Mouse (Mus musculus) stomach, embryonic 16.5 days (tissue): ENCODE results near the gene Ccdc163. TPM values are rescaled to one million over a fixed set of nuclear protein-coding genes. Genes with fewer than 3 reads are reported as not detected.

ENCODE experiments used
- ATAC-seq: fragments of 200-750 bp; cut with Nextera tagmentation; 2 replicates; pipeline ENCODE4 v1.8.0; 2017; ENCODE audit warnings: moderate number of reproducible peaks, moderate TSS enrichment; ENCODE audit not compliant: insufficient read depth, low FRiP score
- H3K27ac ChIP-seq: fragments of 300-500 bp; sonication (generic); 2 replicates; pipeline ENCODE4 v1.5.1; 2014; ENCODE audit warnings: low read length
- H3K27me3 ChIP-seq: fragments of 300-500 bp; sonication (generic); 2 replicates; pipeline ENCODE4 v1.6.1; 2014; ENCODE audit warnings: low read length, control low read depth, mixed read lengths; ENCODE audit not compliant: control insufficient read depth, insufficient read depth
- H3K36me3 ChIP-seq: fragments of 300-500 bp; sonication (generic); 2 replicates; pipeline ENCODE4 v1.6.1; 2014; ENCODE audit warnings: low read length; ENCODE audit not compliant: control insufficient read depth, insufficient read depth
- H3K4me1 ChIP-seq: fragments of 300-500 bp; sonication (generic); 2 replicates; pipeline ENCODE4 v1.6.1; 2014; ENCODE audit warnings: low read length, control low read depth, mixed read lengths; ENCODE audit not compliant: control insufficient read depth, insufficient read depth
- H3K4me2 ChIP-seq: fragments of 300-500 bp; sonication (generic); 2 replicates; pipeline ENCODE4 v1.6.1; 2014; ENCODE audit warnings: low read depth, low read length, mixed read lengths
- H3K4me3 ChIP-seq: fragments of 300-500 bp; sonication (generic); replicated peaks from 2 replicates; pipeline ENCODE4 v1.5.1; 2014; ENCODE audit warnings: mild to moderate bottlenecking, low read length
- H3K9ac ChIP-seq: fragments of 300-500 bp; sonication (generic); 2 replicates; pipeline ENCODE4 v1.6.1; 2014; ENCODE audit warnings: low read length
- H3K9me3 ChIP-seq: fragments of 300-500 bp; sonication (generic); replicated peaks from 2 replicates; pipeline ENCODE4 v1.6.1; 2016; ENCODE audit warnings: low read length, control low read depth; ENCODE audit not compliant: control insufficient read depth
- WGBS: fragments of 180-500 bp; shearing (Covaris S2); extraction: QIAGEN DNeasy Blood & Tissue Kit; methylation state at CpG from one replicate; pipeline ENCODE4 v1.1.7; 2014; 5-methylcytosine and 5-hydroxymethylcytosine counted together
- polyA plus RNA-seq: library from polyadenylated mRNA; unstranded; fragments of >200 nt; fragmentation: Nextera tagmentation; extraction: Ambion mirVana; gene quantifications from 2 replicates; pipeline ENCODE4 v1.2.1, GENCODE M21; 2015

Gene Ccdc163
- polyA plus RNA-seq, 1 experiment from 2014 or later: 27.6 TPM

DNA sequence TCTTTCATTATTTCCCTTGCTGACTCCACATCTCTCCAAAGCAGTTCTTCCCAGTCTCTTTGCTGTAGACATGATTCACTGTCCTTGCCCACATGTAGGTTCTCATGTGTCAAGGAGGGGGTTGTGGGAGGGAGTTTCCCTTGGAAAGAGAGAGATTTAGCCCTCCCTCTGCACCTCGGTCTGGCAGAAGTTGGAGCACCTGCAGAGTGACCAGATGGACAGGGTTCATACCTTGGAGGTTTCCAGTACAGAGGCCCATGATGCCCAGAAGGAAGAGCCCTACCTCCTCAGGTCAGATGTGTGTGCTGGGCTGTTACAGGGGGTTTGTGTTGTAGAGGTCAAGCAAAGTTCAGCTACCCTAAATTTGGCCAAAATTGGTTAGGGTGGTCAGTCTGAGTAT lies 4.2 kb downstream of the Ccdc163 start:
- Histone ChIP-seq H3K4me2 (no peak overlapping the region), H3K9ac (no peak overlapping the region), H3K4me3 (no peak overlapping the region), H3K27ac (no peak overlapping the region), H3K4me1 (0 out of 2 replicates have a peak, but pooled peaks cover 2% of the 10 kb centered on the region), H3K27me3 (no peaks in the 10 kb centered on the region), H3K36me3 (no peaks in the 10 kb centered on the region), H3K9me3 (no peaks in the 10 kb centered on the region)
- WGBS: 70% methylated on average over 1 of the region's 1 CpGs
- ATAC-seq: no peak

DNA sequence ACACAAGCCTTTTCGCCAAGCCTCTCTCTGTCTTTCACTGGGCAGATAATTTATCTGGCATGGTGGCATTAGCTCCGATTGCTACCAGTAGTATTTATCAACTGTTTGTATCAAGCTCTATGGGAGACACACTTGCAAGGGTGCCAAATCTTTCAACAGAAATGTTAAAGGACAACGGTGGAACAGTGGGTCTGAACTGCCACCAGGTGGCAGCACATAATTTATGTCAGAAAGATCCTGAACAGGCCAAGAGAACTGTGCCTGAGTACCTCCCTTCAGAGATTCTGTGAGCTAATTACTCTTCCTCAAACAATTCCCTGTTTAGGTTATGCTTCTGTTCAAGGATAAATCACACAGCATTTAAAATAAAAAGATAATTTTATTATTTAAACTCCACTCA lies 11.1 kb downstream of the Ccdc163 start:
- Histone ChIP-seq H3K4me3 (no peak overlapping the region), H3K4me2 (no peak overlapping the region), H3K4me1 (peaks cover 8% of the 10 kb centered on the region), H3K27ac (no peak overlapping the region), H3K36me3 (no peaks in the 10 kb centered on the region), H3K27me3 (no peaks in the 10 kb centered on the region), H3K9me3 (no peaks in the 10 kb centered on the region), H3K9ac (no peak overlapping the region)
- no peak for ATAC-seq
- 10% methylated on average over 3 of the region's 3 CpGs for WGBS

DNA sequence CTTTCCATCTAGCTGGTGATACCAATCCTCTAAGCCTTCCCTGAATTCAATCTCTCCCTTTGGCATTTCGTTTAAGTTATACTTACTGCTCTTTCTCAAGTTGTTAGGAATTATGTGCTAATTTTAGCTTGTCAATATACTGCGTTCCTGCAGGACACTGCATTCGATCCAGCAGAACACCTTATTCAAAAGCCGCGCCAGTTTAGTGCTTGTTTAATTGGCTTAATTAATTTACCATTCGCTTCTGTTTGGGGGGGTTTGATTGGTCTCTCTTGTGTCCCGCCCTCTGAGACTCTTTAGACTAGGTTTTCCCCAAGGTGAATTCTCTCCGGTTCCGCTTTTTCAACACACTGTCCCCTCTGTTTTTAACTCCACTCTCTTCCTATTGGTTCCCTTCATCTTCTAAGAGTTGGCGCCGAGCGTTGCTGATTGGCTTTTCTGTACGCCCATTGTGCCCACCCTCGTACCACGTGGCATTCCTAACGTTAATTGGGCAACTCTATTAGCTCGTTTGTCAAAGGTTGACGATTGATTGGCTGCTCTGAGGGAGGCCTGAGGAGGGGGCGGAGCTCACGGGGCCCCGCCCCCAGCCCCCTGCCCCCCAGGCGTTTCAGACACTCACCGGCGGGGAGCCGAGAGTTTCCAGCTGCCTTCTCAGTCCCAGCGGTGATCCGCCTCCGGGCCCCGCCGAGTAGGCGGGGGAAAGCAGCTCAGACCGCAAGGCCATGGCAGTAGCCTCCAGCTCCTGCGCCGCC lies 12.2 kb downstream of the Ccdc163 start, which contains the start of gene Tesk2:
Gene Tesk2 (plus strand): TSS at position 606 of the 755 bp plus-strand sequence.
- ATAC-seq: peak; percentile 97
- under 1% methylated on average over 33 of the region's 34 CpGs for WGBS
- peak within 1 kb of the TSS; percentile 99 for H3K4me3 ChIP-seq
- H3K9me3 ChIP-seq: no peaks in the 10 kb centered on the region
- H3K27ac ChIP-seq: peak within 1 kb of the TSS; percentile 85
- peak within 1 kb of the TSS; percentile 94 for H3K9ac ChIP-seq
- peak within 1 kb of the TSS; percentile 73 for H3K4me2 ChIP-seq
- H3K4me1 ChIP-seq: peaks cover 13% of the 10 kb centered on the region
- H3K36me3 ChIP-seq: no peaks in the 10 kb centered on the region
- no peaks in the 10 kb centered on the region for H3K27me3 ChIP-seq

DNA sequence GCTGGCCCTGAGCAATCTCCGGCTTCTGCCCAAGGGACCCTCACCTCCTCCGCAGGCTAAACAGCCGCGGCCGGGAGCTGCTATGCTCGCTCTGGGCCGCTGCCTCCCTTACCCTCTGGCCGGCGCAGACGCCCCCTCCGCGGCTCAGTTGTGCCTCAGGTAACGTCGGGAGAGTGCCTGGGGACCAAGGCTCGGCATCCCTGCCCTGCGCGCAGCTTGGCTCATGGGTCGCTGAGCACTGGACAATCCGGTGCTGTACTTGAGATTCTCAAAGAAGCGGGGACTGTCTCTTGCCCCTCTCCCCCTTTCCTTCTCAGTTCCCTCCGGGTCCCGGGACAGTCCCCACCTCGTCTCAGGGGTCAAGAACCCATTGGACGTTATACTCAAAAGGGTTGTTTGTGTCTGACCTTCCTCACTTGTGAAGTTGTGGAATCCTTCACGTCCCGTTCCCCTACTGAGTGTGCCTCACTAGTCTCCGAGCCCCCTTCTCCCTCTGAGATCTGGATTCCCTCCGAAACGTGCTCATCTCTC lies 12.9 kb downstream of the Ccdc163 start:
- H3K4me3 ChIP-seq: peak overlapping the region; percentile 99
- no peak for ATAC-seq
- H3K4me1 ChIP-seq: peaks cover 16% of the 10 kb centered on the region
- no peaks in the 10 kb centered on the region for H3K27me3 ChIP-seq
- peak overlapping the region; percentile 73 for H3K4me2 ChIP-seq
- peak overlapping the region; percentile 85 for H3K27ac ChIP-seq
- no peaks in the 10 kb centered on the region for H3K9me3 ChIP-seq
- WGBS: under 1% methylated on average over 29 of the region's 29 CpGs
- peak overlapping the region; percentile 94 for H3K9ac ChIP-seq
- H3K36me3 ChIP-seq: no peaks in the 10 kb centered on the region

DNA sequence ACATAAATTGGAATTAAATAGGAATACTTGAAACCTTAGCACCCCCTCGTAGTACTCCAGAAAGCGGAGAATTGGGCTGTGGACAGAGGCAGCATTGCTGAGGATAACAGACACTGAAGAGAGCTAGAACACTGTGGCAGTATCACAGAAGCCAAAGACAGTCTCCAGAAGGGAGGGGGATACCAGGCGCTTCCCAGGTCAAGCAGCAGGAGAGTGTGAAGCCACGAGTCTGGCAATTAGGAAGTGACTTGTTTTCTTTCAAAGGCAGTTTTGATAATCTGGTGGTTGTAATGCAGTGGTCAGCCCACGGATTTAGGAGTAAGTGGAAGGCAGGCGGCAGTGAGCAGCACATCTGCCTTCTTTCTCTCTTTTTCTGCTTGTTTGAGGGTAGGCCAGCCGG lies 13.9 kb downstream of the Ccdc163 start:
- Histone ChIP-seq H3K27ac (no peak overlapping the region), H3K4me1 (peaks cover 16% of the 10 kb centered on the region), H3K9ac (0 out of 2 replicates have a peak overlapping the region, but pooled peaks have one; percentile 2), H3K4me3 (peak overlapping the region; percentile 99), H3K9me3 (no peaks in the 10 kb centered on the region), H3K36me3 (no peaks in the 10 kb centered on the region), H3K4me2 (peak overlapping the region; percentile 73), H3K27me3 (no peaks in the 10 kb centered on the region)
- 51% methylated on average over 7 of the region's 7 CpGs for WGBS
- no peak for ATAC-seq

DNA sequence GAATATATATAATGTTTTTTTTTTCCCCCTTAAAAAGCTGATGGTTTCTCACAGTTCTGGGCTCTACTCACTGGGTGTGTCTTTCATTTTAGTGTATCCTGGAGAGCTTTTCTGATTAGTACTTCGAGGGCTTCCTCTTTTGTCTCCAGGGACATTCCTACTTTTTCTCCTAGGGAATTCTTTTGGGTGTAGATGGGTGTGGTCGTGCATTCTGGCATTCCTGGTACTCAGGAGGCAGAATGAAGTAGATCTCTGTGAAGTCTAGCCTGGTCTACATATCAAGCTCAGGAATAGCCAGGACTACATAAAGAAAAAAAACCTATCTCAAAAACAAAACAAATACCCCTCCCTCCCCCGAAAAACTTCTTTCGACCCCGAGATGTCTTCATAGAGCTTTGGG lies 17.1 kb downstream of the Ccdc163 start:
- WGBS: 73% methylated on average over 5 of the region's 5 CpGs
- H3K9ac ChIP-seq: no peak overlapping the region
- no peak for ATAC-seq
- H3K27me3 ChIP-seq: no peaks in the 10 kb centered on the region
- no peak overlapping the region for H3K27ac ChIP-seq
- no peaks in the 10 kb centered on the region for H3K9me3 ChIP-seq
- peaks cover 11% of the 10 kb centered on the region; the same call in 1 of the 2 replicates for H3K4me1 ChIP-seq
- no peaks in the 10 kb centered on the region for H3K36me3 ChIP-seq
- no peak overlapping the region for H3K4me3 ChIP-seq
- no peak overlapping the region for H3K4me2 ChIP-seq

DNA sequence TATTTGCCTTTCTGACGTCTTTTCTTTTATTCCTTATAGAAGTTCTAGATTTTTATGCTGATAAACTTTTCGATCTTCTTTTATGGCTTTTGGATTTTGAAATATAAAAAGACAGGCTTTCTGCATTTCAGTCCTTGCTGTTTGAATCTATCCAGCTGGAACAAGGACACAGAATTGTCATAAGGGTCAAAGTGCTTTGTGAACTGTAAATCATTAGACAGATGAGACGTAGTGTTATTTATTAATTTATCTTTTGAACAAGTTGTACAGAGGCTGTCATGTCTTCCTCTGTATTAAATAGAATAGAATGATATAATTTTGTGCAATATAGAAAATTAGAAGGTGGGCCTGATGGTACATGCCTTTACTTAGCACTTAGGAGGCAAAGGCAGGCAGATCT lies 19.1 kb downstream of the Ccdc163 start:
- H3K36me3 ChIP-seq: no peaks in the 10 kb centered on the region
- WGBS: 59% methylated on average over 3 of the region's 3 CpGs
- no peak overlapping the region for H3K4me2 ChIP-seq
- no peak overlapping the region for H3K4me3 ChIP-seq
- no peaks in the 10 kb centered on the region for H3K27me3 ChIP-seq
- H3K9ac ChIP-seq: no peak overlapping the region
- ATAC-seq: no peak
- H3K9me3 ChIP-seq: no peaks in the 10 kb centered on the region
- H3K27ac ChIP-seq: no peak overlapping the region
- H3K4me1 ChIP-seq: peaks cover 7% of the 10 kb centered on the region; the same call in 1 of the 2 replicates

DNA sequence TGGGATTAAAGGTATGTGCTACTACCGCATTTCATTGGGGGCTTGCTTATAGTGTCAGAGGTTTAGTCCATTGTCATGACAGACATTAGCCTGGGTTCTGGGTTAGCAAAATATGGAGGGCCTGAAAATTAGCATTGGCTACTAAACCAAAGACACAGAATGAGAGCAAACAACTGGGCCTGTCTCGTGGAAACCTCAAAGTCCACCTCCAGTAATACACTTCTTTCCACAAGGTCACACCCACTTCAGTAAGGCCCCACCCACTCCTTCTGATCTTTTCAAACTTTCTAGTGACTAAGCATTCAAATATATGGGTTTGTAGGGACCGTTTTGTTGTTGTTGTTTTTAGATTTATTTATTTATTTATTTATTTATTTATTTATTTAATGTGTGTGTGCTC lies 21.2 kb downstream of the Ccdc163 start:
- Histone ChIP-seq H3K27me3 (no peaks in the 10 kb centered on the region), H3K9me3 (no peaks in the 10 kb centered on the region), H3K4me1 (peaks cover 7% of the 10 kb centered on the region; the same call in 1 of the 2 replicates), H3K36me3 (no peaks in the 10 kb centered on the region), H3K4me2 (no peak overlapping the region), H3K4me3 (no peak overlapping the region), H3K27ac (no peak overlapping the region), H3K9ac (no peak overlapping the region)
- WGBS: 82% methylated on average over 3 of the region's 3 CpGs
- no peak for ATAC-seq

DNA sequence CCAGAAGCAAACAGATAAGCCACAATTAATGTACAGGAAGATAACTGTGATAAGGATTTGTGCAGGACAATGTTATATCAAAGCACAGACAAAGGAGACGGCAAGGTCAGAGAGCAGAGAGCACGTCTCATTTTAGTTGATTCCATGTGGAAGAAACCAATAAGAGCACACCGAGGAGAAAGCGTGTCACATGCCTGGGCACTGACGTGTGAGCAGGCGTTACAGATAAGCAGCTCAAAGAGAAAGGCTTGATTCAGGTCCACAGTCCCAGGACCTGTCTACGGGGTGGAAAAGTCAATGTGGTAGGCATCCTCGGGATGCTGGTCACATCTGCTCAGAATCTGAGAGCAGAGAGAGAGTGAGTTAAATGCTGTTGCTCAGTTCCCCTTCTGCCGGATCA lies 22.8 kb downstream of the Ccdc163 start:
- H3K27ac ChIP-seq: no peak overlapping the region
- no peaks in the 10 kb centered on the region for H3K9me3 ChIP-seq
- H3K4me3 ChIP-seq: no peak overlapping the region
- H3K4me1 ChIP-seq: no peaks in the 10 kb centered on the region
- 79% methylated on average over 9 of the region's 9 CpGs for WGBS
- no peaks in the 10 kb centered on the region for H3K36me3 ChIP-seq
- H3K27me3 ChIP-seq: no peaks in the 10 kb centered on the region
- ATAC-seq: no peak
- no peak overlapping the region for H3K4me2 ChIP-seq
- H3K9ac ChIP-seq: no peak overlapping the region
